Mouse (Mus musculus): ENCODE results near the gene A1bg. TPM values are rescaled to one million over a fixed set of nuclear protein-coding genes. Genes with fewer than 3 reads are reported as not detected.

The A1bg gene
- not detected in 2 replicates for polyA plus RNA-seq (2012; rRNA removed)

DNA sequence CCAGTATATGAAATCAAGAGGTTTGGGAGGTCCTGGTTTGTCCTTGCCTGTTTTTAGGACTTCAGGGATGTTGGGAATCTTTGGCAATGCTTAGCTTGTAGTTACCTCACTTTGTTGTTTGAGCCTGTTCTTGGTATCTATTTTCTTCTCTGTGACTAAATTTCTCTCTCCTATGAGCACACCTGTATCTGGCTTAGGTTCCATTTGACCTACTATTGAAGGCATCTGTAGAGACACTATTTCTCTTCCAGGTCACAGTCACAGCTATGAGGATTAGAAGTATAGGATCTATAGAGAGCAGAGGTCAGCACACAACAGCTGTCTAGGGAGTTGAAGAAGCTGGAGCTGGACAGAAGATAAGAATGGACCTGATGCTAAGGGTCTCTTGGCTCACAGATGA, at the start of gene A1bg:
A1bg (minus strand) TSS at position 101 of the 400 bp plus-strand sequence.

DNA sequence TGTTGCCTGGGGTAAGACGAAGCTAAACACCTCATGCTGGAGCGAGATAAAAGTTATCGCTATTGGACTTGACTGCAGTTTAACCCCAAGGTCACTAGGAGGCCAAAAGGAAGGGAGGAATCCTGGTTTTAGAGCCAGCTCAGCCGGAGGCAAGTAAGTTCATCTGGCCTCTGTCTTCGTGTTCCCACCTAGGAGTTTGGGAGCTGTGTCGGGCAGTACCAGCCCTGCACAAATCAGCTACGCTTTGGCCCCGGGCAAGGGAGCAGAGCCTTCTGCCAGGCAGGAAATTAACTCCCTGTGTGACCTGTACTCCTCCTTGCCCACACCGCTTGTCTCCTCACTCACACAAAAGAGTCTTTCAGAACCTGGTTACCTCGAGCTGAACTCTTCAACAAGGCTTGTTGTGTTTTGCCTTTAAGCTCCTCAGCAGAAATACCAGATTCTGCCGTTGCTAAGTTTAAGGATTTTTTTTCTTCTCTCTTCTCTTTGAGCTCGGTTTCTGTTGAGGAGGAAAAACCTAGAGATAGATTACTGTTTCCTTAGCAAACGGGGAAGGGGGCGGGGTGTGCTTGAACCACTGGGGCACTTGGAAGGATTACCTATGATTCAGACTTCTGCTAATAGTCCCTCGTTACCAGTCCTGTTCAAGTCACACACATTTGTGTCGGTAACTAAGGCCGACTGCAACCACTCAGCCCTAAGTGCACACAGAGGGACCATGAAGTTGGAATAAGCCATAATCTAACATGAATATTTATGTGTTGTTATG, 69.4 kb downstream of the A1bg start, which contains the start of gene Fam84b:
Fam84b (minus strand) TSS at position 548 of the 769 bp plus-strand sequence.

Other genes with a start within 250 kb of the A1bg start
- gene Fam84b, start 69.2 kb downstream of the A1bg start, polyA plus RNA-seq (2012; rRNA removed): 8.6 and 8.9 TPM in 2 replicates

Measured in central nervous system, embryonic 18 days (tissue).